Mouse (Mus musculus) heart, postnatal 0 days (tissue): ENCODE measurements around the gene Atf5. TPM values are rescaled to one million over a fixed set of nuclear protein-coding genes. Genes with fewer than 3 reads are reported as not detected.

ENCODE experiments used
- ATAC-seq: fragments of 200-750 bp; cut with Nextera tagmentation; 2 replicates; pipeline ENCODE4 v1.8.0; 2017; ENCODE audit warnings: low read depth, moderate number of reproducible peaks, moderate library complexity; ENCODE audit not compliant: insufficient read depth
- DNase-seq: peaks from one replicate; pipeline ENCODE4 v3.0.0-alpha.2; 2016; ENCODE audit warnings: low spot score
- H3K27ac ChIP-seq: fragments of 300-500 bp; sonication (generic); 2 replicates; pipeline ENCODE4 v1.5.1; 2014; ENCODE audit warnings: low read depth, mild to moderate bottlenecking
- H3K27me3 ChIP-seq: fragments of 300-500 bp; sonication (generic); 2 replicates; pipeline ENCODE4 v1.6.1; 2014; ENCODE audit warnings: low read length, mixed read lengths; ENCODE audit not compliant: control insufficient read depth, insufficient read depth
- H3K36me3 ChIP-seq: fragments of 300-500 bp; sonication (generic); replicated peaks from 2 replicates; pipeline ENCODE4 v1.6.1; 2014; ENCODE audit warnings: low read length, mixed read lengths; ENCODE audit not compliant: control insufficient read depth, insufficient read depth
- H3K4me1 ChIP-seq: fragments of 300-500 bp; sonication (generic); 2 replicates; pipeline ENCODE4 v1.6.1; 2014; ENCODE audit warnings: antibody characterized with exemption; ENCODE audit not compliant: control insufficient read depth, insufficient read depth
- H3K4me2 ChIP-seq: fragments of 300-500 bp; sonication (generic); 2 replicates; pipeline ENCODE4 v1.6.1; 2014; ENCODE audit warnings: low read depth, mild to moderate bottlenecking, low read length, moderate library complexity
- H3K4me3 ChIP-seq: fragments of 300-500 bp; sonication (generic); 2 replicates; pipeline ENCODE4 v1.5.1; 2014; ENCODE audit warnings: low read depth, low read length
- H3K9ac ChIP-seq: fragments of 300-500 bp; sonication (generic); replicated peaks from 2 replicates; pipeline ENCODE4 v1.6.1; 2014; ENCODE audit warnings: low read depth, low read length, mixed read lengths
- H3K9me3 ChIP-seq: fragments of 300-500 bp; sonication (generic); replicated peaks from 2 replicates; pipeline ENCODE4 v1.6.1; 2016; ENCODE audit warnings: low read length; ENCODE audit not compliant: control insufficient read depth
- CTCF ChIP-seq: IDR thresholded peaks from 2 replicates; pipeline ENCODE4 v1.5.1; 2016; ENCODE audit warnings: antibody characterized with exemption, control low read depth, low read depth
- EP300 ChIP-seq: IDR thresholded peaks from 2 replicates; pipeline ENCODE4 v1.6.1; 2016; ENCODE audit warnings: antibody characterized with exemption, low read depth
- WGBS: fragments of 180-500 bp; shearing (Covaris S2); extraction: QIAGEN DNeasy Blood & Tissue Kit; methylation state at CpG from one replicate; pipeline ENCODE4 v1.1.7; 2014; 5-methylcytosine and 5-hydroxymethylcytosine counted together
- polyA plus RNA-seq: library from polyadenylated mRNA; unstranded; fragments of >200 nt; fragmentation: Nextera tagmentation; extraction: Ambion mirVana; gene quantifications from 2 replicates; pipeline ENCODE4 v1.2.1, GENCODE M21; 2015
- total RNA-seq: library from RNA; depleted of rRNA; stranded (reverse); fragments of >200 nt; gene quantifications from 2 replicates; pipeline ENCODE4 v1.2.3, GENCODE M21; 2014; ENCODE audit warnings: low replicate concordance

Atf5 gene
- total and polyA plus RNA-seq, 2 experiments from 2014 or later: 3.0 to 16.0 TPM

DNA sequence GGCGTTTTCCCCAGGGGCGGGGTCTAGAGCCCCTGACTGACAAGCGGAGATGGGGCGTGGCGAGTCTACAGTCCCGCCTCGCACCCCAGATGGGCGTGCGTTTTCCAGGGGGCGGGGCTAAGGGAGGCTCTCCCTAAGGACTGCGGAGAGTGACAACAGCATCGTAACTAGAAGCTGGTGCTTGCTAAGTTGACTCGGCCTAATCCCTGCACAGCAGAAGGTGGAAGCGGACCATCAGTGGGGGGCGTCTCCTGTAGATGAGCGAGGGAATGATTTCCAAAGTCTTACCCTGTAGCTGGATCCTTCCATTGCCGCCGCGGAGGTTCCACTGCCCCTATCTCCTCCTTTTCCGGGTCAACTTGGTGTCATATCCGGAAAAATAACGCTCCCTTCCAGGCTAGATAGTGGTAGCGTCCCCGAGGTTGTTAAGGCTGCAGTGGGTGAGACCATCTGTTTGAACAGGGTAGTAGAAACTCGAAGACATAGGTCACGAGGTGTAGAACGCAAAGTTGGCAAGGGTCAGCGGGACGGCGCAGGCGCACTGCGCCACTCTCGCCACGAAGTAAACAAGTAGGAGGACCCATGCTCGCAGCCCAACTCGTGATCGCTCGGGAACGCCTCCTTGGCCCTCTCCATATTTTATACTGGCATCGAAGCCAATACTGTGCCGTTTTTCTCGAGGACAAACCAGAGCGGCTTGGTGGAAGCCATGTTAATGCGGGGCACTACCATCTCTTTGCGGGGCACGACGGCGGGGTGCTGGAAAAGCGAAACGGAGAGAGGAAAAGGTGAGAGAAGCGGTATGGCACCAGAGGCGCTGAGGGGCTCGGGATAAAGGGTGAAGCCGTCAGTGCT is 32.3 kb upstream of the Atf5 start, which contains the start of the genes Akt1s1 and Tbc1d17:
TSS of gene Akt1s1 (plus strand) at position 431 of the 855 bp plus-strand sequence.
TSS of gene Tbc1d17 (minus strand) at position 519 of the 855 bp plus-strand sequence.
- H3K4me1 ChIP-seq: peaks cover 20% of the 10 kb centered on the region
- H3K27ac ChIP-seq: peak within 1 kb of the TSS; percentile 98
- WGBS: under 1% methylated on average over 54 of the region's 54 CpGs
- ATAC-seq (peak; percentile 83), DNase-seq (peak; percentile 99)
- peak within 1 kb of the TSS; percentile 82 for H3K4me2 ChIP-seq
- no peaks in the 10 kb centered on the region for H3K9me3 ChIP-seq
- peak within 1 kb of the TSS; percentile 83 for H3K9ac ChIP-seq
- no peaks in the 10 kb centered on the region for H3K27me3 ChIP-seq
- peaks cover 37% of the 10 kb centered on the region for H3K36me3 ChIP-seq
- TF ChIP-seq CTCF: no peak
- TF ChIP-seq EP300: peak; percentile 91
- peak within 1 kb of the TSS; percentile 81 for H3K4me3 ChIP-seq

DNA sequence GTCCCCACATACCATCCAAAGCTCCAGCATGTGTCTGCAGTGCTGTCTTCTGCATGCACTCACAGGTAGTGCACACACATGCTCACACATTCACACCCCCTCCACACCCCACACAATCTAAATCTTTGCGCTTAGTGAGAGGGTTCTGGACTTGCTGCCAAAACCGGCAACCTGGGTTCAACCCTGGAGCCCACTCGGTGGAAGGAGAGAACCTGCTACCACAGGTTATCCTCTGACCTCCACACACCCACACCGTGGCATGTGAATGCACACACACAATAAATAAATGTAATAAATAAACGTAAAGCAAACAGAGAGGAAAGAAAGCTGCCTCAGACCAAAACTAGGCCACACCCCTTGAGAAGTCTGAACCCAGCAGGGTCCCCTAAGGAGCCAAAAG is 31.3 kb upstream of the Atf5 start:
- Histone ChIP-seq H3K9me3 (no peaks in the 10 kb centered on the region), H3K9ac (peak overlapping the region; percentile 48), H3K4me1 (peaks cover 16% of the 10 kb centered on the region), H3K27me3 (no peaks in the 10 kb centered on the region), H3K36me3 (peaks cover 43% of the 10 kb centered on the region), H3K27ac (no peak overlapping the region), H3K4me3 (peak overlapping the region; percentile 81), H3K4me2 (peak overlapping the region; percentile 82)
- no peak for TF ChIP-seq EP300
- TF ChIP-seq CTCF: no peak
- no peak for ATAC-seq
- 71% methylated on average over 5 of the region's 5 CpGs for WGBS
- DNase-seq: no peak

DNA sequence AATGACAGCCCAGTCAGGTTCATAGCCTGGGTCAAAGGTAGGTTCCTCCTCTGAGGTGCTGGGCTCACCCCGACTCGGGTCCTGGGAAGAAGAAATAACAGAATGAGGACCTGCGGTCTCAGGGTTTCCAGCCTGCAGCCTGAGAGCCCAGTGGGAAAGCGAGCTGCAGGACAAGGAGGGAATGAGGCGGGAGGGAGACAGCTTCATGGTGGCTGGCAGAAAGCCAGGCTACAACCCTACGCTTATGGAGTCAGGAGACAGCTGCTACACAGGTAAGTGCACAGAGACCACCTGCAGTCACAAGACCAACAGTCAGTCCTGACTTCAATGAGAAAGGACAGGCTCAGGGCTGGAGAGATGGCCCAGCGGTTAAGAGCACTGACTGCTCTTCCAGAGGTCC is 30.3 kb upstream of the Atf5 start:
- H3K4me2 ChIP-seq: no peak overlapping the region
- no peak for TF ChIP-seq EP300
- TF ChIP-seq CTCF: no peak
- H3K27ac ChIP-seq: no peak overlapping the region
- H3K4me1 ChIP-seq: peaks cover 16% of the 10 kb centered on the region
- H3K9me3 ChIP-seq: no peaks in the 10 kb centered on the region
- WGBS: 82% methylated on average over 7 of the region's 7 CpGs
- H3K9ac ChIP-seq: no peak overlapping the region
- H3K27me3 ChIP-seq: no peaks in the 10 kb centered on the region
- no peak for DNase-seq
- peaks cover 52% of the 10 kb centered on the region for H3K36me3 ChIP-seq
- no peak for ATAC-seq
- no peak overlapping the region for H3K4me3 ChIP-seq

DNA sequence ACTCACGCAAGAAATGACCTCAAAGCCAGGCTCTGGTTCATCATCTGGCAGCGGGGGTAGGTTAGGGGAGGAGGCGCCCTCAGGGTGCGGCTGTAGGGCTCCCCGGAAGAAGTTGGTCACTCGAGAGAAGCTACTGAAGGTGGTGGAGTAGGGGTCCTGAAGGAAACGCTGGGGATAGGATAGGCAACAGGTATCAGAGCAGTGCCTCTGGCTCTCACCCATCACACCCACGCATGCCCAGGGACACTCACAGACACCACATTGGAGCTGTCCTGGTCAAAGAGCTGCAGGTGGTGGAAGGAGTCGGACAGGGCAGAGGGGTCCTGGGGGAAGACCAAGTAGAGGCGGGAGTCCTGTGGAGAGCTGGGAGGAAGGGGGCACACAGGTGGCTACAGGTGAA is 28.5 kb upstream of the Atf5 start:
- H3K9me3 ChIP-seq: no peaks in the 10 kb centered on the region
- H3K4me2 ChIP-seq: no peak overlapping the region
- DNase-seq: no peak
- WGBS: 94% methylated on average over 10 of the region's 10 CpGs
- no peak overlapping the region for H3K4me3 ChIP-seq
- peaks cover 5% of the 10 kb centered on the region; the same call in 1 of the 2 replicates for H3K27me3 ChIP-seq
- H3K9ac ChIP-seq: no peak overlapping the region
- no peak for ATAC-seq
- H3K27ac ChIP-seq: no peak overlapping the region
- H3K4me1 ChIP-seq: peaks cover 11% of the 10 kb centered on the region
- peaks cover 63% of the 10 kb centered on the region for H3K36me3 ChIP-seq
- TF ChIP-seq CTCF (no peak), EP300 (no peak)

DNA sequence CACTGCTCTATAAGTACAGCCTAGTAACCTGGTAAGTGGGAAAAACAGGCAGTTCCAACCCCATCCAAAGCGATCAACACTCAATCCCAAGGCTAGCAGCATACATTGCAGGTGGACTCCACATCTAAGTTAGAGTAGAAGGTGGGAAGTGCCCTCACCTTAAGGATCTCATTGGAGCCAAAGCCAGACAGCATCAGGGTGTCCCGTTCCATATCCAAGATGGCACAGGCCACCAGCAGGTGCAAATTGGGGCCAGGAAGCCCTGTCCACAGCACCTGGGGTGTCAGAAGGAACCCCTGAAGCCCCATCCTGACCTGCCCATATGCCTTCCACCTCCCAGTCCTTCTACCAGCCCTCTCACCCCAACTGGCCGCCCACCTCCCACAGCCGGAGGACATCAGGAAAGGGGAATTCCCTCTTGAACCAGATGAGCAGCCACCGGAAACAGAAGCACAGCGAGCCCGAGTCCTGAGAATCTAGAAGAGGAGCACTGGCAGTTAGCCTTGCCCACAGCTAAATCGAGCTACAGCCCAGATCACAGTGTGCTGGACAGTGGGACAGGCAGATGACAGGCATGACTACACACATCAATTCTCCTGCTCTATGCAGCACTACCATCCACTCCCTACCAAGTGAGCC is 25.5 kb upstream of the Atf5 start:
- H3K4me2 ChIP-seq: no peak overlapping the region
- H3K36me3 ChIP-seq: peaks cover 62% of the 10 kb centered on the region
- no peak for ATAC-seq
- no peak overlapping the region for H3K4me3 ChIP-seq
- no peak for TF ChIP-seq EP300
- TF ChIP-seq CTCF: no peak
- H3K9me3 ChIP-seq: no peaks in the 10 kb centered on the region
- WGBS: 82% methylated on average over 8 of the region's 8 CpGs
- H3K27ac ChIP-seq: no peak overlapping the region
- peaks cover 5% of the 10 kb centered on the region; the same call in 1 of the 2 replicates for H3K27me3 ChIP-seq
- DNase-seq: no peak
- H3K9ac ChIP-seq: no peak overlapping the region
- peaks cover 11% of the 10 kb centered on the region for H3K4me1 ChIP-seq
